Mouse (Mus musculus) heart, embryonic 12.5 days (tissue): Measurements from ENCODE around the gene Tmem132e. TPM values are rescaled to one million over a fixed set of nuclear protein-coding genes. Genes with fewer than 3 reads are reported as not detected.
A peak's percentile ranks its signal among the peaks of the same experiment; 100 is the strongest.

Source experiments
- ATAC-seq: fragments of 200-750 bp; cut with Nextera tagmentation; 2 replicates; pipeline ENCODE4 v1.8.0; 2017; ENCODE audit warnings: moderate TSS enrichment, moderate library complexity; ENCODE audit not compliant: insufficient number of reproducible peaks, low FRiP score
- H3K27ac ChIP-seq: fragments of 300-500 bp; sonication (generic); 2 replicates; pipeline ENCODE4 v1.5.1; 2016; ENCODE audit warnings: mild to moderate bottlenecking, moderate library complexity; ENCODE audit not compliant: poor library complexity, severe bottlenecking
- H3K27me3 ChIP-seq: fragments of 300-500 bp; sonication (generic); replicated peaks from 2 replicates; pipeline ENCODE4 v1.6.1; 2016; ENCODE audit warnings: mild to moderate bottlenecking, moderate library complexity
- H3K36me3 ChIP-seq: fragments of 300-500 bp; sonication (generic); 2 replicates; pipeline ENCODE4 v1.6.1; 2016; ENCODE audit warnings: mild to moderate bottlenecking, moderate library complexity
- H3K4me1 ChIP-seq: fragments of 300-500 bp; sonication (generic); replicated peaks from 2 replicates; pipeline ENCODE4 v1.6.1; 2016; ENCODE audit warnings: mild to moderate bottlenecking
- H3K4me2 ChIP-seq: fragments of 300-500 bp; sonication (generic); 2 replicates; pipeline ENCODE4 v1.6.1; 2016; ENCODE audit warnings: mild to moderate bottlenecking, moderate library complexity
- H3K4me3 ChIP-seq: fragments of 300-500 bp; sonication (generic); 2 replicates; pipeline ENCODE4 v1.5.1; 2016; ENCODE audit warnings: mild to moderate bottlenecking
- H3K9ac ChIP-seq: fragments of 300-500 bp; sonication (generic); 2 replicates; pipeline ENCODE4 v1.6.1; 2016; ENCODE audit warnings: mild to moderate bottlenecking, moderate library complexity
- H3K9me3 ChIP-seq: fragments of 300-500 bp; sonication (generic); replicated peaks from 2 replicates; pipeline ENCODE4 v1.6.1; 2016; ENCODE audit warnings: mild to moderate bottlenecking, moderate library complexity
- WGBS: fragments of 180-500 bp; shearing (Covaris S2); methylation state at CpG from one replicate; pipeline ENCODE4 v1.1.7; 2016; 5-methylcytosine and 5-hydroxymethylcytosine counted together
- polyA plus RNA-seq: library from polyadenylated mRNA; unstranded; fragments of >200 nt; fragmentation: Nextera tagmentation; extraction: Ambion mirVana; gene quantifications from 2 replicates; pipeline ENCODE4 v1.2.1, GENCODE M21; 2016

Gene Tmem132e
- polyA plus RNA-seq, 1 experiment from 2014 or later: 0.20 TPM

- H3K27ac ChIP-seq: no peak overlapping the region
- peak overlapping the region; percentile 68 for H3K4me2 ChIP-seq
- H3K9me3 ChIP-seq: no peaks in the 10 kb centered on the region
- H3K4me1 ChIP-seq: peaks cover 10% of the 10 kb centered on the region; the same call in 1 of the 2 replicates
- H3K36me3 ChIP-seq: no peaks in the 10 kb centered on the region
- H3K27me3 ChIP-seq: peaks cover 91% of the 10 kb centered on the region
- peak overlapping the region; percentile 39 for H3K4me3 ChIP-seq
- no peak for ATAC-seq
- H3K9ac ChIP-seq: no peak overlapping the region
- 2% methylated on average over 62 of the region's 62 CpGs for WGBS
Observed at GRCm38 (mm10) chr11:82434091-82434831, 45.6 kb downstream of the Tmem132e start.

GRCm38 (mm10) chr11:82434832-82435182 is 46.1 kb downstream of the Tmem132e start:
- Histone ChIP-seq H3K27me3 (peaks cover 91% of the 10 kb centered on the region), H3K4me1 (peaks cover 10% of the 10 kb centered on the region; the same call in 1 of the 2 replicates), H3K4me3 (peak overlapping the region; percentile 39), H3K4me2 (peak overlapping the region; percentile 68), H3K27ac (no peak overlapping the region), H3K36me3 (no peaks in the 10 kb centered on the region), H3K9ac (no peak overlapping the region), H3K9me3 (no peaks in the 10 kb centered on the region)
- 4% methylated on average over 36 of the region's 36 CpGs for WGBS
- ATAC-seq: no peak

GRCm38 (mm10) chr11:82448485-82448884 is 59.8 kb downstream of the Tmem132e start:
- no peak overlapping the region for H3K4me3 ChIP-seq
- H3K9ac ChIP-seq: no peak overlapping the region
- H3K27ac ChIP-seq: no peak overlapping the region
- H3K4me1 ChIP-seq: no peaks in the 10 kb centered on the region
- no peak overlapping the region for H3K4me2 ChIP-seq
- H3K36me3 ChIP-seq: no peaks in the 10 kb centered on the region
- no peak for ATAC-seq
- WGBS: 55% methylated on average over 9 of the region's 9 CpGs
- no peaks in the 10 kb centered on the region for H3K9me3 ChIP-seq
- peaks cover 12% of the 10 kb centered on the region for H3K27me3 ChIP-seq

- no peak overlapping the region for H3K4me3 ChIP-seq
- ATAC-seq: no peak
- no peak overlapping the region for H3K4me2 ChIP-seq
- no peaks in the 10 kb centered on the region for H3K9me3 ChIP-seq
- H3K36me3 ChIP-seq: no peaks in the 10 kb centered on the region
- peaks cover 6% of the 10 kb centered on the region; the same call in 1 of the 2 replicates for H3K27me3 ChIP-seq
- H3K27ac ChIP-seq: no peak overlapping the region
- no peak overlapping the region for H3K9ac ChIP-seq
- 65% methylated on average over 5 of the region's 5 CpGs for WGBS
- no peaks in the 10 kb centered on the region for H3K4me1 ChIP-seq
Observed at GRCm38 (mm10) chr11:82452516-82452915, 63.8 kb downstream of the Tmem132e start.

GRCm38 (mm10) chr11:82453230-82453629 is 64.5 kb downstream of the Tmem132e start:
- H3K27me3 ChIP-seq: 0 out of 2 replicates have a peak, but pooled peaks cover 6% of the 10 kb centered on the region
- ATAC-seq: no peak
- no peaks in the 10 kb centered on the region for H3K9me3 ChIP-seq
- H3K36me3 ChIP-seq: no peaks in the 10 kb centered on the region
- H3K4me2 ChIP-seq: no peak overlapping the region
- H3K4me3 ChIP-seq: no peak overlapping the region
- no peak overlapping the region for H3K9ac ChIP-seq
- no peak overlapping the region for H3K27ac ChIP-seq
- H3K4me1 ChIP-seq: no peaks in the 10 kb centered on the region
- WGBS: 65% methylated on average over 7 of the region's 7 CpGs

GRCm38 (mm10) chr11:82461326-82461725 is 72.6 kb downstream of the Tmem132e start:
- Histone ChIP-seq H3K4me1 (no peaks in the 10 kb centered on the region), H3K9ac (no peak overlapping the region), H3K4me3 (no peak overlapping the region), H3K4me2 (no peak overlapping the region), H3K9me3 (no peaks in the 10 kb centered on the region), H3K27me3 (0 out of 2 replicates have a peak, but pooled peaks cover 7% of the 10 kb centered on the region), H3K36me3 (no peaks in the 10 kb centered on the region), H3K27ac (no peak overlapping the region)
- ATAC-seq: no peak
- WGBS: 77% methylated on average over 7 of the region's 7 CpGs

- WGBS: 86% methylated on average over 9 of the region's 9 CpGs
- no peaks in the 10 kb centered on the region for H3K27me3 ChIP-seq
- no peaks in the 10 kb centered on the region for H3K9me3 ChIP-seq
- H3K27ac ChIP-seq: no peak overlapping the region
- no peak for ATAC-seq
- H3K4me2 ChIP-seq: no peak overlapping the region
- no peaks in the 10 kb centered on the region for H3K36me3 ChIP-seq
- no peak overlapping the region for H3K4me3 ChIP-seq
- H3K9ac ChIP-seq: no peak overlapping the region
- no peaks in the 10 kb centered on the region for H3K4me1 ChIP-seq
Observed at GRCm38 (mm10) chr11:82465536-82465935, 76.8 kb downstream of the Tmem132e start.

- H3K4me2 ChIP-seq: no peak overlapping the region
- no peaks in the 10 kb centered on the region for H3K27me3 ChIP-seq
- no peaks in the 10 kb centered on the region for H3K4me1 ChIP-seq
- H3K9me3 ChIP-seq: no peaks in the 10 kb centered on the region
- no peak overlapping the region for H3K27ac ChIP-seq
- H3K4me3 ChIP-seq: no peak overlapping the region
- H3K9ac ChIP-seq: no peak overlapping the region
- H3K36me3 ChIP-seq: no peaks in the 10 kb centered on the region
- WGBS: 78% methylated on average over 7 of the region's 7 CpGs
- no peak for ATAC-seq
Observed at GRCm38 (mm10) chr11:82467218-82467617, 78.5 kb downstream of the Tmem132e start.

- no peaks in the 10 kb centered on the region for H3K9me3 ChIP-seq
- no peak for ATAC-seq
- 0 out of 2 replicates have a peak, but pooled peaks cover 3% of the 10 kb centered on the region for H3K27me3 ChIP-seq
- H3K4me3 ChIP-seq: no peak overlapping the region
- H3K27ac ChIP-seq: no peak overlapping the region
- H3K9ac ChIP-seq: no peak overlapping the region
- H3K36me3 ChIP-seq: no peaks in the 10 kb centered on the region
- no peaks in the 10 kb centered on the region for H3K4me1 ChIP-seq
- WGBS: 64% methylated on average over 1 of the region's 1 CpGs
- H3K4me2 ChIP-seq: no peak overlapping the region
Observed at GRCm38 (mm10) chr11:82471076-82471475, 82.4 kb downstream of the Tmem132e start.

GRCm38 (mm10) chr11:82473137-82473621 is 84.5 kb downstream of the Tmem132e start:
- no peak overlapping the region for H3K27ac ChIP-seq
- no peaks in the 10 kb centered on the region for H3K4me1 ChIP-seq
- 0 out of 2 replicates have a peak, but pooled peaks cover 3% of the 10 kb centered on the region for H3K27me3 ChIP-seq
- no peak overlapping the region for H3K4me3 ChIP-seq
- no peak for ATAC-seq
- H3K9me3 ChIP-seq: no peaks in the 10 kb centered on the region
- no peak overlapping the region for H3K9ac ChIP-seq
- WGBS: 61% methylated on average over 12 of the region's 12 CpGs
- H3K36me3 ChIP-seq: no peaks in the 10 kb centered on the region
- no peak overlapping the region for H3K4me2 ChIP-seq

- Histone ChIP-seq H3K4me3 (no peak overlapping the region), H3K4me1 (no peaks in the 10 kb centered on the region), H3K9me3 (no peaks in the 10 kb centered on the region), H3K36me3 (no peaks in the 10 kb centered on the region), H3K27me3 (0 out of 2 replicates have a peak, but pooled peaks cover 3% of the 10 kb centered on the region), H3K27ac (no peak overlapping the region), H3K4me2 (no peak overlapping the region), H3K9ac (no peak overlapping the region)
- 59% methylated on average over 4 of the region's 4 CpGs for WGBS
- ATAC-seq: no peak
Observed at GRCm38 (mm10) chr11:82476092-82476491, 87.4 kb downstream of the Tmem132e start.
